Mouse (Mus musculus) adrenal gland, adult 2 months (tissue): ENCODE measurements around the gene Gm20518. TPM values are rescaled to one million over a fixed set of nuclear protein-coding genes. Genes with fewer than 3 reads are reported as not detected.

Experiments used
- DNase-seq: peaks from one replicate; pipeline ENCODE4 v3.0.0; 2021
- polyA plus RNA-seq: library from polyadenylated mRNA; depleted of rRNA; stranded (reverse); fragments of >200 nt; gene quantifications from 2 replicates; pipeline ENCODE4 v1.2.3, GENCODE M21; 2012
- total RNA-seq, 2 experiments: library from RNA; stranded (reverse); gene quantifications; 2 replicates each; pipeline ENCODE4 v1.2.3; 2021

The Gm20518 gene
- total and polyA plus RNA-seq, 3 experiments = 0.09 to 0.67 TPM; not detected in 1

GRCm38 (mm10) chr16:17896091-17896490 is 4.6 kb upstream of the Gm20518 start:
- no peak for DNase-seq

DNA sequence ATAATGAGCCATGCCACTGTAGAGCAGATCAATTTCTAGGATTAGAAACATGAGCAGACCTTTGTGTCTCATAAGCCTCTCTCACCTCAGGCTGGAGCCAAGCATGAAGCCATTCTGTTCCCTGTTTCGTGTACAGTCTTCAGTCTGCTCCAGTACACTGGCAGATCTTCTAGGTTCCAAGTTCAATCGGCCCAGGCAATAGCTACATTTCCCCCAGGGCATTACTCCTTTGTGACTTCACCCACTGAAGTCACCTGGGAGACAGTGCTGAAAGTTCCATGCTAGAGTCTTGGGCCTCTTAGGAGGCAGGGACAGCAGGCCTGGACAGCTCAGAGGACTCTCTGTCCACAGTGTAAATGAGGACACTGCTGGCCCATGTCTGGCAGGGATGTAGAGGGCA is 2.5 kb upstream of the Gm20518 start, which contains the start of gene Tssk1:
Gene Tssk1 (plus strand): TSS at position 301 of the 400 bp plus-strand sequence.
- DNase-seq = no peak

DNA sequence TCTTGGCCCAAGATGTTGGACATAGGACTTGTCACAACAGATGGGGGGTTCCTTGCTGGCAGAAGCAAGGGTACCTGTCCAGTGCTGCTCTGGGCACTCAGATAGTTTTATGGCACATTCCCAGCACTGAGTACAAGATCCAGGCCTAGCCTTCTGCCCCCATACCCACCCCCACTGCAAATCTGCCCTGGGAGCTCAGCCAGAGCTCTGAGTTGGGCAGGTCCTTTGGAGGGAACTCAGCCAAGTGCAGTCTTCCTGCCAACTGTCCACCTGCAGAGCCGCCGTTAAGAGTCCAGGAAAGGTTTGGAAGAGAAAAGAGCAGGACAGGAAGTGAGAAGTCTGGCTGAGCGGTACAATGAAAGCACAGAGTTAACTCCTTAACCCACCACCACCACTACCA is 1.1 kb upstream of the Gm20518 start:
- peak; percentile 34 for DNase-seq

DNA sequence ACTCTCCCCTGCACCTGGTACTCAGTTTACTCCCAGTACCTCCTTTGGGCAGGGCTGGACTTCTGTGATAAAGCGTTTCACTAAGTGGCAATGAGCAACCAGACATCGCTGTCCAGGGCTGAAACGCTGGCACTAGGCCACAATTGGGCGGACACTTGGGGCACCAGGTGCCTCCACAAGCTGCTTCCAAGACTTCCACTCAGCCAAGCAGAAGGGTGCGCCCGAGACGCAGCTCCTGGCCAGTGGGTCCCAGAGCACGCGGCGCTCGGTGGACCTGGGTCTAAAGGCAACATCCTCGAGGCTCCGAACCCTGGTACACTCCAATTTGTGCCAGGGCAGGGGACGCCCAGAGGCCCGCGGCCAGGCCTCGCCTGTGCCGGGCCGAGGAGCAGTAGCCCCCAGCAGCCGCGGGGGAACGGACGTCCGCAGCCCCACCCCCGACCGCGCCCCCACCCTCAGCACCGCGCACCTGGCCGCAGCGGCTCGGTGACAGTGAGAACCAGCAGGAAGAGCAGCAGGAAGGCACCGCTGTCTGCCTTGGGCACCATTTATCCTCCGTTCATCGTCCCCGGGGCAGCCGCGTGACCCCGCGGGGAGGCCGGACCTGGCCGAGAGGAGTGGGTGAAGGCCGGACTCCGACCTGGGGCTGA is 429 bp downstream of the Gm20518 start:
- peak; percentile 90 for DNase-seq

GRCm38 (mm10) chr16:17890342-17890727 is 1.1 kb downstream of the Gm20518 start:
- DNase-seq = no peak

- DNase-seq = no peak
These were observed 1.7 kb downstream of the Gm20518 start for GRCm38 (mm10) chr16:17889689-17890341.

DNA sequence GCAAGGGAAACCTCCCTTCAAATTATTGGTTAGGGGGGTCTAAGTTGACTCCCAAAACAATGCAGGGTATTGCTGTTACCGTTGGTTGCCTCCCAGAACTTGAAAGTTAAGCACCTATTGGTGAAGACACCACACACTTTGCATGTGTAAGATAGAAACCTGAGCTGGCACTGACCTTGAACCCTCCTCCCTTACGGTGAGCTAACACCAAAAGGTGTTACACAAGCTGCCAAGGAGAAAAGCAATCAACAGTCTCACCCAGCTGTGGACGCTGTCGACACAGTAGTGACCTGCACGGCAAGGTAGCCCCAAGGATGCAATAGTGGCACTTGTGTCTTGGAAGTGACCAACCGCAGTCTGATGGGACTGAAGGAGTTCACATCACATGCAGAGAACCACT is 7.4 kb downstream of the Gm20518 start:
- no peak for DNase-seq

- no peak for DNase-seq
These were observed 9.3 kb downstream of the Gm20518 start for GRCm38 (mm10) chr16:17882196-17882595.

- DNase-seq = no peak
These were observed 11.9 kb downstream of the Gm20518 start for GRCm38 (mm10) chr16:17879571-17879970.

DNA sequence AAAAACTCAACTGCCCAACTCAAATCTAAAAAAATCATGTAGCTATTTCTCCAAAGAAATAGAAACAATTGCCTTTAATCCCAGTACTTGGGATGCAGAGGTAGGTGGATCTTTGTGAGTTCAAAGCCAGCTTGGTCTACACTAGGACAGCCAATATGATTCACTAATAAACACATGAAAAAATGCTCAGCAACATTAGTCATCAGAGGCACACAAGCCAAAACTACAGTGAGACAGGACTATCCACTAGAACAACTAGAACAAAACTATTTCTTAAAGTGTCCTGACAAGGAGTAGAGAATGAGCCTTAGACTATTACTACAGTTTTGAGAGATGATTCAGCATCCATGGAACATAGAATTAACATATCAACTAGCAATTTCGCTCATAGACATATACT is 15.4 kb downstream of the Gm20518 start:
- DNase-seq = no peak

GRCm38 (mm10) chr16:17875174-17875573 is 16.3 kb downstream of the Gm20518 start:
- no peak for DNase-seq

DNA sequence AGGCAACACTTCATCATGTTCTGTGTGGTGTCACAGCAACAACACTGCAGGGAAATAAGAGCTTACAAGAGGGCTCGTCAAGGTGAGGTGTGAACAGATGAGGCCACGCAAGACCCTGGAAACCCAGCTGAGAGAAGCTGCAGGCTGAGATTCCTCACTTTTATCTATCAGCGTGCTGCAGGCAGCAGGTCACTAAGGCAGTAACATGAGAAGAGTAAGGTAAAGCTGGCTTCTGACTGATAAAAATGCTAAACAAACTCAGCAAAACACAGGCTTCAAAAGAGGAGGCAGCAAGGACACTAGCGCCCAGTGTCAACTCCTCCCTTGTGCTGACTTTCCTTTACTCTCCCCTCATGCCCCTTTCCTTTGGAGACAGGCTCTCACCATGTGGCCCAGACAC is 18.5 kb downstream of the Gm20518 start:
- DNase-seq = no peak

- DNase-seq = no peak
These were observed 20.2 kb downstream of the Gm20518 start for GRCm38 (mm10) chr16:17871248-17871647.

GRCm38 (mm10) chr16:17865770-17866169 is 25.7 kb downstream of the Gm20518 start:
- DNase-seq = no peak

DNA sequence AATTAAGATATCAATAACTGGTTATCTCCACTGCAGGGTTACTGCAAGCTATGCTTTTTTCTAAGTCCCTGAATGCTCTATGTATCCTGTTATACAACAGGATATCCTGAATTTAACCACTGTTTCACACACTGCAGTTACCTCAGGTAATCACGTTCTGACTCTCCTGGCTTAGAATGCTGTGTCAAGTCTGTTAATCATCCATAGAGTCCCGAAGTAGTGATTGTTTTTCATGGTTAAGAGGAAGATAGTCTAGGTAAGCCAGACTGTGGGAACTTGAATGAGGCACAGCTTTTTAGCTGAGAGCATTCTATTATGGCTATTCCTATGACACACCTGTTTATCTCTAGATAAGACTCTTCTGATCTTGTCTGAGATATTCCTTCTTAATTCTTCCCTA is 26.2 kb downstream of the Gm20518 start:
- no peak for DNase-seq

DNA sequence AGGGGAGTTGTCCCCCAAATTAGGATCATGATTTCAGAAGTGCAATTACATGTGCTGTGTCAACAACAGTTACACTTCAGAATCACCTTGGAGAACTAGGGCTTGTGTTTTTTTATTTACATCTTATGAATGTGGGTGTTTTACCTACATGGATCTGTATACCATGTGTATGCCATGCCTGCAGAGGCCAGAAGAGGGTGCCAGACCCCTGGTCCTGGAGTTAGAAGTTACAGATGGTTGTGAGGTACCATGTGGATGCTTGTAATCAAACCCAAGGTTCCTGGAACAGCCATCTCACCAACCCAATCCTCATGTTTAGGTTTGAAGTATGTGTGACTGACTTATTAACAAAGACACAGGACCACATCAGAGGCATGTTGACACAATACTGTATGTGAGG is 32.9 kb downstream of the Gm20518 start:
- no peak for DNase-seq

DNA sequence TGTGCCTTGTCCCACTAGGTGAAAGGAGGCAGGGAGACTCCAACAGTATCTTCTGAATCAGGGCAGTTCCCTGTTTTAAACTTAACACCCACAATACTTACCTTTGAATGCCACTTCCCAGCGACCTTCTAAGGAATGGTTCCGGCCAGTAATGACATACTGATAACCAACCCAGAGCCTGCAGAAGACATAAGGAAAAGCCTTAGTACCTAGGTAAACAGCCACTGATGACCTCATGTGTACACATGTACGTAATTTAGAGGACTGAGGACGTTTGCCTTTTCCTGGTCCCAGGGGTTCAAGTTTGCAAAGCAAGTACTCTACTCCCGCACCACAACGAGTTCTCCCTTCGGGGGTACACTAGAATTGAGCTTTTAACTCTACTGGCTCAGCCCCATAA is 34.3 kb downstream of the Gm20518 start:
- no peak for DNase-seq

GRCm38 (mm10) chr16:17853263-17853662 is 38.2 kb downstream of the Gm20518 start:
- no peak for DNase-seq

DNA sequence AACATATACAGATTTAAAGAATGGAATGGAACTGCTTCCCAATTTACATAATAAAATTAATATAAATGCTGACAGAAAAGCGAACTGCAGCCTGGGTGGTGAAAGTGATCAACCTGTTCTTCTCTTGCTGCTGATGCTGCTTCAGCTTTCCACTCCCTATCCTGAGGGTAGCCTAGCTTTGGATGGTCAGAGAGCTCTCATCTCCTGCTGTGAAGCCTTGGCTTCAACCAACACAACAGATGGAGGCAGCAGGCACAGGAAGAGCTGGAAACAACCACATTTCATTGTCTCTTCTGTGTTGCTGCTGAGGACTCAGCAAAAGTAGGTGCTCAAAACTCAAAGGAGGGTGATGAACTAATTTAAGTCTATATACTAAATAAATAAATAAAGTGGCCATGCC is 39.6 kb downstream of the Gm20518 start:
- DNase-seq = no peak

DNA sequence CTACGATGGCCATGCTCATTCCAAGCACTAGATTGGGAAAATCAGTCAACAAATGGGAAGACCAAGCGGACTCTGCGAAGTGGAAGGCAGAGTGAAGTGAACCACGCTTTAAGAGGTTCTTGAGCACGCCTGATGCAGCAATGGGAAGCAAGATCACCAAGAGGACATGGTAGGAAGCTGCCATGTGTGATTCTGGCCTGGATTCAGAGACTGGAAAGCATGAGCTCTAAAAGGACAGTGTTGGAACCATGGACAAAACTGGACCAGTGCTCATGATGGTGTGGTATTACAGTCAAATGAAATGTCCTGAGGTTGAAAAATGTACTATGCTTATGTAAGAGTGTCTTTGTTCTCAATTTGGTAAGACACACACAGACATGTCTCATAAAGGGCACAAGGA is 40.1 kb downstream of the Gm20518 start:
- DNase-seq = no peak

DNA sequence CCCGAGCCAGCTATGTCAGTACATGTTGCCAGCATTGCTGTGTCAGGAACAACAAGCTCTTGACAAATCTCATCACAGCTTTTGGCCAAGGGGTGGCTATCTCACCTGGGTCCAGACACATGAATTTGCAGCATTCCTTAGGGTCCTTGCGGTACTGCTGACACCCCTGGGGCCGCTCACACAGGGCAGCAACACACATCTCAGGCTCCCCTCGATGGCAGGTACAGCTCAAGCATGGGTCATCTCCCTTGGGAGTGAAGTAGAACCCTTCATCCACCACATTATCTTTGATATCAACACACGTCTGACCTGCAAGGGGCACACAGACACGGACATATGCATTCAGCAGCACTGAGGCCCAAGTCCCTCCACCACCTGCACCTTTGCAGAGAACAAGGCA is 42.0 kb downstream of the Gm20518 start:
- no peak for DNase-seq

DNA sequence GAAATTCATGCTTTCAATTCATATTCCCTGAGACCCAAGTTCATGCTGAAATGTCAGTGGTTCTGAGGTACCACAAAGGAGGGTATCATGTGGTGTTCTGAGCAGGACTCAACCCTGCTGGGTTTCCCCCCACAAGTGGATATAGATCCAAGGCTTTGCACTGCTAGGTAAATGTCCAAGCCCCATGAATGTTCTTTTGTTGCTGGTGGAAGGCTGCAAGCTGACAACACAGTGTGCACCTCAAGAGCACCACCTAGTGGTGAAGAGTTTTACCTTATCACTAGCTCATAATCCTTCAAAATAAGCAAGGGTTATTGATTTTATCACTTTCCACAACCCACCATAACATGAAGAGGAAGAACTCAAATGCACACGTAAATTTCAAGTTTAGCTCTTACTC is 42.5 kb downstream of the Gm20518 start:
- DNase-seq = peak; percentile 18

GRCm38 (mm10) chr16:17848431-17848830 is 43.0 kb downstream of the Gm20518 start:
- no peak for DNase-seq
